Mouse (Mus musculus) liver, embryonic 14.5 days (tissue): ENCODE data around the gene Edf1. TPM values are rescaled to one million over a fixed set of nuclear protein-coding genes. Genes with fewer than 3 reads are reported as not detected.
A peak's percentile ranks its signal among the peaks of the same experiment; 100 is the strongest.
"Not testable (repeated sequence)": the region's sequence is repeated elsewhere in the genome, so short reads cannot be mapped to it uniquely, and the experiment has no call there.

Experiments used
- ATAC-seq: fragments of 200-750 bp; cut with Nextera tagmentation; 2 replicates; pipeline ENCODE4 v1.8.0; 2017; ENCODE audit warnings: moderate number of reproducible peaks, mild to moderate bottlenecking, moderate library complexity; ENCODE audit not compliant: insufficient read depth
- DNase-seq, 3 experiments: peaks; one replicate each; pipeline ENCODE4 v3.0.0-alpha.2; 2012 to 2013; ENCODE audit warnings: low read depth in 3 of 3, low spot score in 3 of 3
- H3K27ac ChIP-seq: fragments of 300-500 bp; sonication (generic); 2 replicates; pipeline ENCODE4 v1.5.1; 2014; ENCODE audit warnings: moderate library complexity, mild to moderate bottlenecking, control low read depth, inconsistent platforms
- H3K27me3 ChIP-seq: fragments of 300-500 bp; sonication (generic); 2 replicates; pipeline ENCODE4 v1.6.1; 2014; ENCODE audit warnings: mild to moderate bottlenecking, low read length, moderate library complexity; ENCODE audit not compliant: control insufficient read depth, insufficient read depth
- H3K36me3 ChIP-seq: fragments of 300-500 bp; sonication (generic); replicated peaks from 2 replicates; pipeline ENCODE4 v1.6.1; 2014; ENCODE audit warnings: low read depth; ENCODE audit not compliant: control insufficient read depth, insufficient read depth
- H3K4me1 ChIP-seq, 2 experiments: fragments of 200-500 bp in 1 of 2; fragments of 300-500 bp in 1 of 2; sonication (generic) in 1 of 2; replicated peaks; 2 replicates each; pipeline ENCODE4 v1.6.1; 2012 to 2014; ENCODE audit warnings: antibody characterized with exemption in 1 of 2, inconsistent platforms in 1 of 2, low read length in 1 of 2; ENCODE audit not compliant: control insufficient read depth in 2 of 2, insufficient read depth in 2 of 2
- H3K4me2 ChIP-seq: fragments of 300-500 bp; sonication (generic); 2 replicates; pipeline ENCODE4 v1.6.1; 2014; ENCODE audit warnings: low read depth, mild to moderate bottlenecking, control low read depth, moderate library complexity
- H3K4me3 ChIP-seq, 2 experiments: fragments of 200-500 bp in 1 of 2; fragments of 300-500 bp in 1 of 2; sonication (generic) in 1 of 2; 2 replicates each; pipeline ENCODE4 v1.5.1; 2012 to 2014; ENCODE audit warnings: low read depth in 2 of 2, low read length in 2 of 2, mild to moderate bottlenecking in 2 of 2, control low read depth in 1 of 2, inconsistent platforms in 1 of 2, moderate library complexity in 1 of 2; ENCODE audit not compliant: insufficient read depth in 1 of 2
- H3K9ac ChIP-seq: fragments of 300-500 bp; sonication (generic); replicated peaks from 2 replicates; pipeline ENCODE4 v1.6.1; 2014; ENCODE audit warnings: mild to moderate bottlenecking, control low read depth, moderate library complexity
- H3K9me3 ChIP-seq: fragments of 300-500 bp; sonication (generic); 2 replicates; pipeline ENCODE4 v1.6.1; 2016; ENCODE audit warnings: low read length, mixed read lengths; ENCODE audit not compliant: control insufficient read depth
- CTCF ChIP-seq: IDR thresholded peaks from 2 replicates; pipeline ENCODE4 v1.5.1; 2016; ENCODE audit warnings: antibody characterized with exemption, low read depth, control low read depth
- EP300 ChIP-seq: IDR thresholded peaks from 2 replicates; pipeline ENCODE4 v1.6.1; 2016; ENCODE audit warnings: antibody characterized with exemption, low read depth
- WGBS: fragments of 180-500 bp; shearing (Covaris S2); extraction: QIAGEN DNeasy Blood & Tissue Kit; methylation state at CpG from one replicate; pipeline ENCODE4 v1.1.7; 2014; ENCODE audit not compliant: insufficient replicate concordance; 5-methylcytosine and 5-hydroxymethylcytosine counted together
- polyA plus RNA-seq, 2 experiments: library from polyadenylated mRNA; depleted of rRNA in 1 of 2; stranded (reverse) in 1 of 2; unstranded in 1 of 2; fragments of >200 nt; fragmentation: Nextera tagmentation in 1 of 2; extraction: Ambion mirVana in 1 of 2; gene quantifications; 2 replicates each; pipeline versions ENCODE4 v1.2.1 to v1.2.3; 2012 to 2014

Edf1 gene
- polyA plus RNA-seq, 2 experiments: 104 to 192 TPM

GRCm38 (mm10) chr2:25545996-25546810 is 11.4 kb upstream of the Edf1 start:
- H3K4me3 ChIP-seq: peak overlapping the region; percentile 72 to 86
- H3K4me2 ChIP-seq: peak overlapping the region; percentile 95
- peak; percentile 70 for ATAC-seq
- peaks cover 2% of the 10 kb centered on the region; the same call in 1 of the 2 replicates for H3K36me3 ChIP-seq
- peaks cover 5 to 13% of the 10 kb centered on the region in 2 experiments for H3K4me1 ChIP-seq
- H3K9ac ChIP-seq: peak overlapping the region; percentile 91
- H3K27me3 ChIP-seq: no peaks in the 10 kb centered on the region
- WGBS: 6% methylated on average over 40 of the region's 43 CpGs
- TF ChIP-seq CTCF (0 out of 2 replicates have a peak, but pooled peaks have one; percentile 25), EP300 (no peak)
- peak in 2 of 3 experiments; percentile 28 to 31 for DNase-seq
- H3K27ac ChIP-seq: peak overlapping the region; percentile 62
- no peaks in the 10 kb centered on the region for H3K9me3 ChIP-seq

DNA sequence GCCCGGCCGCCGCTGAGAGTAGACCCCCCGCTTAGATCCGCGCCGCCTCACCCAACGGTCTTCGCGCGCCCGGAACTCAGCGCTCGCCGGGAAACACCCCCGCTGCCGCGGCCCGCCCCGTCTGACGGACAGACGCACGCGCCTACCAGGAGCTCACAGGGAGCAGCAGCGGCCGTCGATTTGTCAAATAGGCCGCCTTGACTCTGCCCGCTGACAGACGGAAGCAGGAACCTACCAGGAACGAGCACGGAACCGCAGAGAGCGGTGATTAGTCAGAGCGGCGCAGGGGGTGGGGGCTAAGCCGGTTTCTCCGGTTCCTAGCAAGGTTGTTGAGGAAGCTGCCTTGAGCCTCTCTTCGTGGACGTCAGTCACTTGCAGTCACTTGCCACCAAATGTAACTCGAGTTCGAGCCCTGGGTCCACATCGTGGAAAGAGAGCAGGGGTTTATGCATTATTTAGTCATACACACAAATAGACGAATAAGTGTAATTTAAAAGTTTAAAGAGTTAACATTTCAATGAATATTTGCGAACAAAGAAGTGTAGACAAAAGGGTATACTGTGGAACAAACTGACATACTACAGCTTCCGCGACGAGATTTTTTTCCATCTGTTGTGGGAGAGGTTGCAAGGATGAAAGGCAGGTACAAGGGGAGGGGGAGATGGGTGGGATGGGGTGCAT is 10.7 kb upstream of the Edf1 start, which contains the start of gene Traf2:
Gene Traf2, minus strand, starts transcription at position 130 of the 681 bp plus-strand sequence.
- Histone ChIP-seq H3K4me1 (peaks cover 5 to 13% of the 10 kb centered on the region in 2 experiments), H3K9ac (peak within 1 kb of the TSS; percentile 91), H3K4me2 (peak within 1 kb of the TSS; percentile 95), H3K36me3 (peaks cover 2% of the 10 kb centered on the region; the same call in 1 of the 2 replicates), H3K9me3 (no peaks in the 10 kb centered on the region), H3K27ac (peak within 1 kb of the TSS; percentile 62), H3K27me3 (no peaks in the 10 kb centered on the region), H3K4me3 (peak within 1 kb of the TSS; percentile 72 to 86)
- DNase-seq (peak; percentile 97 to 99 (median 98)), ATAC-seq (peak; percentile 99)
- WGBS: 3% methylated on average over 48 of the region's 48 CpGs
- no peak for TF ChIP-seq CTCF
- TF ChIP-seq EP300: no peak

DNA sequence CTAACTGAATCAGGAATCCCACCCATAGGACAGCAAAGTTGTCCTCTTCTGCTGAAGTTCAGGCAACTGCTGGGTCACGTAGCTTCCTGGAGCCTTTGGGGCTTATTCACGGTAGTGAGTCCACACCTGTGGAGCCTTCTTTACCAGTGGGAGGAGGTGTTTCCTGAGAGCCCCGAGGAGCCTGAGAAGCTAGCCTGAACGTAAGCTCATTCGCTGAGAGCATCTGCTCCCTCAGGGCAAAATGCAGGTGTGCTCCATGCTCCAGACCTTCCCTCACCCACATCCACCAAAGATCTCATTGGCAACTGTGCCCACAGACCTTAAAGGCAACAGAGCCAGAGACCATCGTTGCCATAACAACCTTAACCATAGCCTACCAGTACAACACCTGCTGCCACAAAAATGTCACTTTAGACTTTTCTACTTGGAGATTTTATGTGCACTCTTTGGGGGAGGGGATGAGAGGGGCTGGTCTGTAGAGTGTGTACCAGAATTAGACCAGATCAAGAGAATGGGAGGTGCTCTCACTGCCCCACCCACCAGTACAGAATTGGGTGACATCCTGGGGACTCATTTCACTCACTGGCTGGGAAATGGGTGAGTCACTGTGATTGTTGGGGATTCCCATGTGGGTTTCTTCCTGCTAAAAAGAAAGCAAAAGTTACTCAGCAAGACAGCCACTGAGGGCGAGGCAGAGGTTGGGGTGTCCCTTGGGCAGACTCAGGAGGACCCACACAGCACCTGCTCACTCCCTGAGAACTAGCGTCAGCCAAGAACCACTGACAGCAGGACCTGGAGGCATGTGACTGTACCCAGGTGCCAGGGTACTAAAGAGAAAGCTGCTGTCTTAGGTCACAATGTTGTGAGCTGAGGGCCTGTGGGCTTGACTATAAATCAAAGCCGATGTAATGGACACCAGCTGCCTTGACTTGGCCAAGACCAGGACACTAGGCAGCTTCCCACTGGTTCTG is 8.3 kb upstream of the Edf1 start:
- no peak for ATAC-seq
- peaks cover 5 to 13% of the 10 kb centered on the region in 2 experiments for H3K4me1 ChIP-seq
- H3K36me3 ChIP-seq: peaks cover 2% of the 10 kb centered on the region; the same call in 1 of the 2 replicates
- no peak overlapping the region for H3K9ac ChIP-seq
- H3K9me3 ChIP-seq: no peaks in the 10 kb centered on the region
- H3K27ac ChIP-seq: no peak overlapping the region
- H3K4me3 ChIP-seq: no peak overlapping the region
- H3K4me2 ChIP-seq: no peak overlapping the region
- WGBS: 62% methylated on average over 9 of the region's 9 CpGs
- no peak for DNase-seq
- H3K27me3 ChIP-seq: no peaks in the 10 kb centered on the region
- no peak for TF ChIP-seq EP300
- no peak for TF ChIP-seq CTCF

GRCm38 (mm10) chr2:25551186-25551585 is 6.5 kb upstream of the Edf1 start:
- Histone ChIP-seq H3K4me1 (peaks cover 0 to 3% of the 10 kb centered on the region in 2 experiments; a peak in 1 of 4 replicates), H3K4me2 (no peak overlapping the region), H3K4me3 (no peak overlapping the region), H3K36me3 (no peaks in the 10 kb centered on the region), H3K27ac (no peak overlapping the region), H3K27me3 (no peaks in the 10 kb centered on the region), H3K9ac (no peak overlapping the region), H3K9me3 (no peaks in the 10 kb centered on the region)
- peak; percentile 80 for TF ChIP-seq CTCF
- TF ChIP-seq EP300: no peak
- DNase-seq (no peak), ATAC-seq (no peak)
- 31% methylated on average over 5 of the region's 5 CpGs for WGBS

DNA sequence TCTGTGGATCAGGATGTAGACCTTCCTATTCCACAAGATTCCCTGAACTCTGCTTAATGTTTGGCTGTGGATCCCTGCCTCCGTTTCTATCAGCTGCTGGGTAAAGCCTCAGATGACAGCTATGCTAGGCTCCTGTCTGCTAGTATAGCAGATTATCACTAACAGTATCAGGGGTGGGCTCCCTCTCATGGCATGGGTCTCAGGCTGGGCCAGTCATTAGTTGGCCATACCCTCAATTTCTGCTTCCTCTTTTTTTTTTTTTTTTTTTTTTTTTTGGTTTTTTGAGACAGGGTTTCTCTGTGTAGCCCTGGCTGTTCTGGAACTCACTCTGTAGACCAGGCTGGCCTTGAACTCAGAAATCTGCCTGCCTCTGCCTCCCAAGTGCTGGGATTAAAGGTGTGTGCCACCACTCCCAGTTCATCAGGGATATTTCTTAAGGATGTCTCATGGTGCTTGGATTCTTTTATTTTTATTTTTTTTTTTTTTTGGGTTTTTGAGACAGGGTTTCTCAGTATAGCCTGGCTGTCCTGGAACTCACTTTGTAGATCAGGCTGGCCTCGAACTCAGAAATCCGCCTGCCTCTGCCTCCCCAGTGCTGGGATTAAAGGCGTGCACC is 4.4 kb upstream of the Edf1 start:
- H3K27me3 ChIP-seq, H3K4me2 ChIP-seq, DNase-seq, H3K4me3 ChIP-seq, H3K36me3 ChIP-seq, H3K4me1 ChIP-seq, H3K9me3 ChIP-seq, H3K9ac ChIP-seq, H3K27ac ChIP-seq, ATAC-seq: not testable (repeated sequence)
- 69% methylated on average over 4 of the region's 4 CpGs for WGBS
